Mouse (Mus musculus): ENCODE results near the gene Calr. TPM values are rescaled to one million over a fixed set of nuclear protein-coding genes. Genes with fewer than 3 reads are reported as not detected.

Calr gene
- polyA plus RNA-seq, 1 experiment from 2014 or later, result 1,089 TPM

- under 1% methylated on average over 55 of the region's 55 CpGs for WGBS
- Histone ChIP-seq H3K27me3 (no peaks in the 10 kb centered on the region), H3K4me3 (peak within 1 kb of the TSS; percentile 84), H3K4me2 (peak within 1 kb of the TSS; percentile 64), H3K36me3 (peaks cover 72% of the 10 kb centered on the region), H3K27ac (peak within 1 kb of the TSS; percentile 91), H3K9ac (peak within 1 kb of the TSS; percentile 85), H3K9me3 (no peaks in the 10 kb centered on the region), H3K4me1 (peaks cover 57% of the 10 kb centered on the region)
- peak; percentile 88 for ATAC-seq (ENCODE audit: insufficient number of reproducible peaks, low FRiP score, low TSS enrichment, low read depth)
Observed at GRCm38 (mm10) chr8:84840248-84840999, 6.3 kb downstream of the Calr start, which contains the start of gene Rad23a. TSS of gene Rad23a (minus strand) at chr8:84840665.

- Histone ChIP-seq H3K36me3 (peaks cover 74% of the 10 kb centered on the region), H3K4me2 (peak overlapping the region; percentile 64), H3K4me1 (peaks cover 57% of the 10 kb centered on the region), H3K4me3 (peak overlapping the region; percentile 84), H3K27me3 (no peaks in the 10 kb centered on the region), H3K27ac (peak overlapping the region; percentile 91), H3K9me3 (no peaks in the 10 kb centered on the region), H3K9ac (peak overlapping the region; percentile 85)
- 3% methylated on average over 7 of the region's 7 CpGs for WGBS
- ATAC-seq (ENCODE audit: insufficient number of reproducible peaks, low FRiP score, low TSS enrichment, low read depth), result no peak
Observed at GRCm38 (mm10) chr8:84839875-84840247, 6.9 kb downstream of the Calr start.

- peak overlapping the region; percentile 91; the same call in 1 of the 2 replicates for H3K27ac ChIP-seq
- 0 out of 2 replicates have a peak overlapping the region, but pooled peaks have one; percentile 28 for H3K9ac ChIP-seq
- H3K36me3 ChIP-seq, result peaks cover 74% of the 10 kb centered on the region
- peak overlapping the region; percentile 64 for H3K4me2 ChIP-seq
- H3K9me3 ChIP-seq, result no peaks in the 10 kb centered on the region
- 81% methylated on average over 2 of the region's 2 CpGs for WGBS
- H3K27me3 ChIP-seq, result no peaks in the 10 kb centered on the region
- no peak for ATAC-seq (ENCODE audit: insufficient number of reproducible peaks, low FRiP score, low TSS enrichment, low read depth)
- H3K4me3 ChIP-seq, result peak overlapping the region; percentile 84
- peaks cover 57% of the 10 kb centered on the region for H3K4me1 ChIP-seq
Observed at GRCm38 (mm10) chr8:84839411-84839810, 7.3 kb downstream of the Calr start.

- Histone ChIP-seq H3K4me1 (peaks cover 57% of the 10 kb centered on the region), H3K9ac (no peak overlapping the region), H3K36me3 (peaks cover 73% of the 10 kb centered on the region), H3K27me3 (no peaks in the 10 kb centered on the region), H3K4me2 (no peak overlapping the region), H3K27ac (no peak overlapping the region), H3K9me3 (no peaks in the 10 kb centered on the region), H3K4me3 (no peak overlapping the region)
- 83% methylated on average over 5 of the region's 5 CpGs for WGBS
- no peak for ATAC-seq (ENCODE audit: insufficient number of reproducible peaks, low FRiP score, low TSS enrichment, low read depth)
Observed at GRCm38 (mm10) chr8:84838513-84838912, 8.2 kb downstream of the Calr start.

DNA sequence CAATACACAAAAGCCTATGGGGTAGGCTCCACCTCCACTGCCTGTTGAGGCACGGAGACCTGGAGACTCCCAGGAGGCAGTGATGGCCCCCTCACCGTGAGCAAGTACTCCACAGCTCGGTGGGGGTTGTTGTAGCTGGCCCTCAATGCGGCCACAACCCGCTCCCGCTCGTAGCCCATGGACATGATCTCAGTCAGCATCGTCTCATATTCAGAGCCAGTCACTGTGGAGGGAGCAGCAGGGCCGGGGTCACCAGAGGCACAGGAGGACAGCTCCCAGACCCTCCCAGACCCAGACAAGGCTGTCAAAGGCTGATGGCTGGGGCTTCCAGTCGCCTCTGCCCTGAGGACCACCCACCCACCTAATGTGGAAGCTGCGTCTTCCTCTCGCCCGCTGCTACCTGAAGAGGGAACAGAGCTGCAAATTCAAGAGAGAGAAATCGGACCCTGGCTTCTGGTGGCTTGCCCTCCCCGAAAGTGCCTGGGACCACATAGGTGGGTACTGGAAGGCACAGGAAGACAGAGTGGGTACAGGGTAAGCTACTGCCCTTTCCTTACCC, 8.7 kb downstream of the Calr start:
- peaks cover 61% of the 10 kb centered on the region for H3K4me1 ChIP-seq
- 80% methylated on average over 15 of the region's 15 CpGs for WGBS
- H3K4me3 ChIP-seq, result no peak overlapping the region
- peak overlapping the region; percentile 57 for H3K27ac ChIP-seq
- no peak for ATAC-seq (ENCODE audit: insufficient number of reproducible peaks, low FRiP score, low TSS enrichment, low read depth)
- H3K9me3 ChIP-seq, result no peaks in the 10 kb centered on the region
- peaks cover 68% of the 10 kb centered on the region for H3K36me3 ChIP-seq
- H3K4me2 ChIP-seq, result no peak overlapping the region
- H3K9ac ChIP-seq, result no peak overlapping the region
- no peaks in the 10 kb centered on the region for H3K27me3 ChIP-seq

GRCm38 (mm10) chr8:84837149-84837911, 9.4 kb downstream of the Calr start:
- Histone ChIP-seq H3K9me3 (no peaks in the 10 kb centered on the region), H3K4me1 (peaks cover 59% of the 10 kb centered on the region), H3K36me3 (peaks cover 61% of the 10 kb centered on the region), H3K27ac (peak overlapping the region; percentile 57), H3K4me2 (no peak overlapping the region), H3K9ac (no peak overlapping the region), H3K27me3 (no peaks in the 10 kb centered on the region), H3K4me3 (no peak overlapping the region)
- WGBS, result 31% methylated on average over 8 of the region's 8 CpGs
- ATAC-seq (ENCODE audit: insufficient number of reproducible peaks, low FRiP score, low TSS enrichment, low read depth), result no peak; the same call in 1 of the 2 replicates

DNA sequence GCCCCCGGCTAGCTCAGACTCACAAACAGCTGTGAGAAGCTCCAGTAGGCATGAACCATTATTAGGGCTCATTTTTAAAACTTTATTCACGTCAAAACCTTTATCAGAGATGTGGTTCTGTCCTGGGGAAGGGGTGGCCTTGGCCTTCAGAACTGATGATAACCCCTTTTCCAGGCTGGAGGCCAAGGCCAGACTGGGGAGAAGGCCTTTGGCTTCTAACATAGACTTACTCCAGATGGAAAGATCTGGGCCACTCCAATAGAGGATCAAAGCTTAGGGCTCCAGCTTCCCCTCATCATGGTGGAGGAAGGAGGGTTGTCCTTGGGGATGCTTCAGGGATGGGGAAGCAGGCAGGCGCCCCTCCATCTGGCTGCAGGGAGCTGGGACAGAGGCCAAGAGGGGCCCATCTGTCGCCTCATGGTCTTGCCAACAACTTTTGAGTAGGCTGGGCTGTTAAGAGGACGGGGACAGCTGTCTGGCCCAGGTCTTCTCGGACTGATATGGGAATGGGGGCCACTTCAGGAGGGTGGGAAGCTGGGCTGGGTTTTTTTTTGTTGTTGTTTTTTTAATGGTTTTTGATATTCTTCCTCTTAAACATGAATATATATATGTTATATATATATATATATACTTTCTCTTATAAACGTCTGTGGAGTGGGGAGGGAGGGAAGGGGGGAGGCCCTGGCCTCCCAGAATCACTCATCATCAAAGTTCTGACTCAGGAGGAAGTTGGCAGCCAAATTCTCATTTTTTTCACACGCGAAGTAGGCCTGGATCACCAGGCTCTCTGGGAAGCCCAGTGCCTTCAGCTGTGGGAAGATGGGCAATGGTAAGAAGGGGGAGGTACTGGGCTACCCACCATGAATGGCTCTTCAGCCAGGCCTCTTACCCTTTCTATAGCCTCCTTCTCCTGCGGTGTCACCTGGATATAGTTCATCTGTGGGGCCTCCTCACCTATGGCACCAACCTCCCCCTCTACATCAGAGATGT, 11.6 kb downstream of the Calr start:
- H3K27me3 ChIP-seq, result no peaks in the 10 kb centered on the region
- H3K27ac ChIP-seq, result peak overlapping the region; percentile 27
- 60% methylated on average over 10 of the region's 10 CpGs for WGBS
- no peaks in the 10 kb centered on the region for H3K9me3 ChIP-seq
- ATAC-seq (ENCODE audit: insufficient number of reproducible peaks, low FRiP score, low TSS enrichment, low read depth), result no peak
- peaks cover 51% of the 10 kb centered on the region for H3K36me3 ChIP-seq
- H3K4me2 ChIP-seq, result no peak overlapping the region
- H3K4me3 ChIP-seq, result no peak overlapping the region
- H3K4me1 ChIP-seq, result peaks cover 63% of the 10 kb centered on the region
- H3K9ac ChIP-seq, result no peak overlapping the region

GRCm38 (mm10) chr8:84834002-84834865, 12.5 kb downstream of the Calr start:
- ATAC-seq (ENCODE audit: insufficient number of reproducible peaks, low FRiP score, low TSS enrichment, low read depth), result no peak
- 82% methylated on average over 19 of the region's 19 CpGs for WGBS
- H3K9me3 ChIP-seq, result no peaks in the 10 kb centered on the region
- peaks cover 51% of the 10 kb centered on the region for H3K36me3 ChIP-seq
- H3K4me3 ChIP-seq, result no peak overlapping the region
- no peaks in the 10 kb centered on the region for H3K27me3 ChIP-seq
- no peak overlapping the region for H3K9ac ChIP-seq
- no peak overlapping the region for H3K4me2 ChIP-seq
- H3K4me1 ChIP-seq, result peaks cover 57% of the 10 kb centered on the region
- H3K27ac ChIP-seq, result no peak overlapping the region

DNA sequence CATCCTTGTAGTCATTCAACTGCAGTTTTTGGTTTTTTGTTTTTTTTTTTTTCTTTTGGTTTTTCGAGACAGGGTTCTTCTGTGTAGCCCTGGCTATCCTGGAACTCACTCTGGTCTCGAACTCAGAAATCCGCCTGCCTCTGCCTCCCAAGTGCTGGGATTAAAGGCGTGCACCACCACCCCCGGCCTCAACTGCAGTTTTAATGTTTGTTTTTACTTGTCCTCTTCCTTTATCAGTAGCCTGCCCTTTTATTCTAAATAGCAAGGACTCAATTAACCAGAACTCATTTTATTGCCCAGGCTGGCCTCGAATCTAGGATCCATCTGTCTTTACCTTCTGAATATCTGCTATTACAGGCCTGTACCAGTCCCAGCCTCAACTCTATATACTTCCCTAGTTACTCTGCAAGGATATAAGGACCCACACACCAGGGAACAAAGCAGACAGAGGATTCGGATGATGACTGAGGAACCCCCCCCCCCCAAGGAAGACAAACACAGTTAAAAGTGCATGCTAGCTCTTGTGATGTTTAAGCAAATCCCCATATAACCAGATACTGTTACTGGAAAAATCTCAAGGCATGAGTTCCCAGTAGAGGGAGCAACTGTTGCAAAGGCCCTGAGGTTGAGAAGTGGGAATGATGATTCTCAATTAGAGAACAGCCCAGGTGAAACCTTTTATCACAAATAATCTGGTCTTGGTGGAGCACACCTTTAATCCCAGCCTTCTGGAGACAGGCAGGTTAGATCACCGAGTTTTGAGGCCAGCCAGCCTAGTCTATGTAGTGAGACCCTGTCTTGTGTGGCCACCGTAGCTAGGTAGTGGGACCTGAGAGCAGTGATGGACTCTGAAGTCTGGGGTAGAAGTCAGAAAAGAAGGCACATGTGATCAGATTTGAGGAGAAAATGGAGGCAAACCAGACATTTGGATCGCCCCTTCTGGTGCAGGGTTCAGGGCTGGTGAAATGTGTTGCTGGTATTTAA, 13.7 kb downstream of the Calr start:
- Histone ChIP-seq H3K27me3 (no peaks in the 10 kb centered on the region), H3K36me3 (peaks cover 44% of the 10 kb centered on the region), H3K9ac (peak overlapping the region; percentile 97), H3K4me1 (peaks cover 52% of the 10 kb centered on the region), H3K4me3 (peak overlapping the region; percentile 96), H3K27ac (peak overlapping the region; percentile 96), H3K4me2 (peak overlapping the region; percentile 56), H3K9me3 (no peaks in the 10 kb centered on the region)
- WGBS, result 59% methylated on average over 10 of the region's 10 CpGs
- no peak for ATAC-seq (ENCODE audit: insufficient number of reproducible peaks, low FRiP score, low TSS enrichment, low read depth)

Data from limb, embryonic 15.5 days (tissue).